Mouse (Mus musculus) limb, embryonic 15.5 days (tissue): ENCODE measurements around the gene Poc1b. TPM values are rescaled to one million over a fixed set of nuclear protein-coding genes. Genes with fewer than 3 reads are reported as not detected.
A peak's percentile ranks its signal among the peaks of the same experiment; 100 is the strongest.
"Not testable (repeated sequence)": the region's sequence is repeated elsewhere in the genome, so short reads cannot be mapped to it uniquely, and the experiment has no call there.

Experiments used
- ATAC-seq: fragments of 200-750 bp; cut with Nextera tagmentation; 2 replicates; pipeline ENCODE4 v1.8.0; 2017; ENCODE audit warnings: low read depth, moderate TSS enrichment; ENCODE audit not compliant: insufficient number of reproducible peaks, low FRiP score, low TSS enrichment
- H3K27ac ChIP-seq: fragments of 300-500 bp; sonication (generic); 2 replicates; pipeline ENCODE4 v1.5.1; 2015; ENCODE audit warnings: moderate library complexity, mild to moderate bottlenecking, inconsistent platforms
- H3K27me3 ChIP-seq: fragments of 300-500 bp; sonication (generic); 2 replicates; pipeline ENCODE4 v1.6.1; 2015; ENCODE audit warnings: inconsistent platforms
- H3K36me3 ChIP-seq: fragments of 300-500 bp; sonication (generic); 2 replicates; pipeline ENCODE4 v1.6.1; 2015; ENCODE audit warnings: inconsistent platforms
- H3K4me1 ChIP-seq: fragments of 300-500 bp; sonication (generic); 2 replicates; pipeline ENCODE4 v1.6.1; 2015; ENCODE audit warnings: inconsistent platforms
- H3K4me2 ChIP-seq: fragments of 300-500 bp; sonication (generic); 2 replicates; pipeline ENCODE4 v1.6.1; 2015; ENCODE audit warnings: mild to moderate bottlenecking, inconsistent platforms
- H3K4me3 ChIP-seq: fragments of 300-500 bp; sonication (generic); 2 replicates; pipeline ENCODE4 v1.5.1; 2015; ENCODE audit warnings: mild to moderate bottlenecking, inconsistent platforms
- H3K9ac ChIP-seq: fragments of 300-500 bp; sonication (generic); 2 replicates; pipeline ENCODE4 v1.6.1; 2015; ENCODE audit warnings: inconsistent platforms
- H3K9me3 ChIP-seq: fragments of 300-500 bp; sonication (generic); 2 replicates; pipeline ENCODE4 v1.6.1; 2016; ENCODE audit warnings: inconsistent platforms
- WGBS: fragments of 180-500 bp; shearing (Covaris S2); methylation state at CpG from one replicate; pipeline ENCODE4 v1.1.7; 2015; 5-methylcytosine and 5-hydroxymethylcytosine counted together
- polyA plus RNA-seq: library from polyadenylated mRNA; unstranded; fragments of >200 nt; fragmentation: Nextera tagmentation; extraction: Ambion mirVana; gene quantifications from 2 replicates; pipeline ENCODE4 v1.2.1, GENCODE M21; 2015

Poc1b gene
- polyA plus RNA-seq, 1 experiment from 2014 or later, result 15.6 TPM

GRCm38 (mm10) chr10:99201786-99202185 is 95.0 kb downstream of the Poc1b start:
- Histone ChIP-seq H3K27ac (no peak overlapping the region), H3K36me3 (peaks cover 3% of the 10 kb centered on the region; the same call in 1 of the 2 replicates)

GRCm38 (mm10) chr10:99202363-99202762 is 95.5 kb downstream of the Poc1b start:
- ATAC-seq, result no peak
- H3K4me2 ChIP-seq, result no peak overlapping the region
- WGBS, result 44% methylated on average over 8 of the region's 8 CpGs
- H3K27me3 ChIP-seq, result no peaks in the 10 kb centered on the region
- peaks cover 15% of the 10 kb centered on the region; the same call in 1 of the 2 replicates for H3K4me1 ChIP-seq
- H3K9ac ChIP-seq, result no peak overlapping the region
- H3K9me3 ChIP-seq, result no peaks in the 10 kb centered on the region
- H3K4me3 ChIP-seq, result no peak overlapping the region
- no peaks in the 10 kb centered on the region for H3K36me3 ChIP-seq
- no peak overlapping the region for H3K27ac ChIP-seq

More at GRCm38 (mm10) chr10:99201786-99202185, 95.0 kb downstream of the Poc1b start:
- Histone ChIP-seq H3K9ac (no peak overlapping the region), H3K4me2 (no peak overlapping the region), H3K4me1 (peaks cover 15% of the 10 kb centered on the region; the same call in 1 of the 2 replicates), H3K4me3 (no peak overlapping the region), H3K27me3 (no peaks in the 10 kb centered on the region), H3K9me3 (no peaks in the 10 kb centered on the region)
- ATAC-seq, result no peak
- 25% methylated on average over 1 of the region's 1 CpGs for WGBS

GRCm38 (mm10) chr10:99203163-99203562 is 96.3 kb downstream of the Poc1b start:
- no peaks in the 10 kb centered on the region for H3K9me3 ChIP-seq
- 56% methylated on average over 5 of the region's 5 CpGs for WGBS
- H3K4me3 ChIP-seq, result peak overlapping the region; percentile 32; the same call in 1 of the 2 replicates
- peak overlapping the region; percentile 65; the same call in 1 of the 2 replicates for H3K27ac ChIP-seq
- H3K4me2 ChIP-seq, result peak overlapping the region; percentile 49
- H3K36me3 ChIP-seq, result no peaks in the 10 kb centered on the region
- H3K9ac ChIP-seq, result no peak overlapping the region
- ATAC-seq, result no peak
- peaks cover 15% of the 10 kb centered on the region; the same call in 1 of the 2 replicates for H3K4me1 ChIP-seq
- no peaks in the 10 kb centered on the region for H3K27me3 ChIP-seq

DNA sequence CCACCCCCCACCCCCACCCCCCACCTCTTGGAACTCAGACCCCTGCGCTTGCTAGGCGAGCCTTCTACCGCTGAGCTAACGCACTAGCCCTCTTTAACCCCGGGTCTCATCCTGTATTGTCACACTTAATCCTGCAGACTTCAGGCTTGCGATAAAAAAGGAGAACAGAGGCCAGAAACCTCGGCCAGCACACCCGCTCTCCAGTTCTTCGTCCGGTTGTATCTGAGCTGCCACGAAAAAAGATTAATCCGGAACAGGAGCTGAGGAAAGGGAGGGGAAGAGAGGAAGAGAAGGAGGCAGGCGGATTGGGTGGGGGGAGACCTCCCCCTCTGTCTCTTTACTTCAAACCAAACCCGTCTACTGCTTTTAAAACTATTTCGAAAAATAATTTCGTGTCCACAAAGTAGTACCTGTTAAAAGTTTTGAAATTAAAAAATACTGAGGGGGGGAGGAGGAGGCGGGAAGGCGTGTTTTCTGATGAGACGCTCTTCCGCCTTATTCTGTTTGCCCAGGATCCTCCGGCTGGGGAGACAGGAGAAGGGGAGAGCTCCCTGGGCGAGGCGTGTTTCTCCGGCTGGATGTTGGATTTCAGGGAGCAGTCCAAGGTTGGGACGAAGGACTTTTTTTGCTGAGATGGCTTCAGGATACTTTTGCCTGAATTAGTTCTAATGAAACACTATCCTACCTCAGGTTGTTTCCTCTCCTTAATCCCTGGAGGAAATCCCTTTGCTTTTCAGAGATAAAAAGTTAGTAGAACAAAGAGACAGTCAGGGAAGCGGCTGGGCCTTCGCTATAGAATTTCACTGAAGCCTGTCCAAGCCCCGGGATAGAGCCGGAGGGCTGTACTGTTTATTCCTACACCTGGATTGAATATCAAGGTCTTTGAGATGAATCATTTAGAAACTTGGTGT is 97.0 kb downstream of the Poc1b start:
- H3K27ac ChIP-seq, result peak overlapping the region; percentile 65
- peak overlapping the region; percentile 23; the same call in 1 of the 2 replicates for H3K9ac ChIP-seq
- 5% methylated on average over 29 of the region's 29 CpGs for WGBS
- peak overlapping the region; percentile 49 for H3K4me2 ChIP-seq
- peak overlapping the region; percentile 32 for H3K4me3 ChIP-seq
- H3K36me3 ChIP-seq, result no peaks in the 10 kb centered on the region
- peaks cover 15% of the 10 kb centered on the region; the same call in 1 of the 2 replicates for H3K4me1 ChIP-seq
- no peaks in the 10 kb centered on the region for H3K9me3 ChIP-seq
- H3K27me3 ChIP-seq, result no peaks in the 10 kb centered on the region
- ATAC-seq, result no peak

- H3K36me3 ChIP-seq, result no peaks in the 10 kb centered on the region
- no peak overlapping the region for H3K9ac ChIP-seq
- peak overlapping the region; percentile 38; the same call in 1 of the 2 replicates for H3K27ac ChIP-seq
- H3K4me3 ChIP-seq, result peak overlapping the region; percentile 32
- no peak for ATAC-seq
- peak overlapping the region; percentile 49 for H3K4me2 ChIP-seq
- H3K9me3 ChIP-seq, result no peaks in the 10 kb centered on the region
- WGBS, result 9% methylated on average over 11 of the region's 11 CpGs
- H3K4me1 ChIP-seq, result peaks cover 20% of the 10 kb centered on the region; the same call in 1 of the 2 replicates
- no peaks in the 10 kb centered on the region for H3K27me3 ChIP-seq
Measured at GRCm38 (mm10) chr10:99204553-99204952, 97.7 kb downstream of the Poc1b start.

DNA sequence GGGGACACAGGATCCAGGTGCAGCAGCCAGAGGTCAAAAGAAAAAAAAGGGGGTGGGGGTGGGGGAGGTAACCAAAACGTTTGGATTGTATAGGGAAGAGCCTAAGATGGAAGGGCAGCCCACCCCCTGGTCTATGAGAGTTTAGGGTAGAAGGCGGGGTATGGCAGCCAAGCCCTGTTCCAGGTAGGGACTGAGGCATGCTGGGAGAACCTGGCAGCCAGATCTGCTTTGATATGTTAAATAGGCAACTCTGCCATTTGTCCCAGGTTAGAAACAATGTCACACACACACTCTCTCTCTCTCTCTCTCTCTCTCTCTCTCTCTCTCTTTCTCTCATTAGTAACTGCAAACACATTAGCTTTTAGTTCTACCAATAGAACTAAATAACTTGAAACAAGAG is 100.3 kb downstream of the Poc1b start:
- Histone ChIP-seq H3K4me3 (no peak overlapping the region), H3K27me3 (no peaks in the 10 kb centered on the region), H3K27ac (no peak overlapping the region), H3K36me3 (no peaks in the 10 kb centered on the region), H3K9me3 (no peaks in the 10 kb centered on the region), H3K9ac (no peak overlapping the region), H3K4me2 (no peak overlapping the region), H3K4me1 (peaks cover 20% of the 10 kb centered on the region; the same call in 1 of the 2 replicates)
- 56% methylated on average over 2 of the region's 2 CpGs for WGBS
- no peak for ATAC-seq

DNA sequence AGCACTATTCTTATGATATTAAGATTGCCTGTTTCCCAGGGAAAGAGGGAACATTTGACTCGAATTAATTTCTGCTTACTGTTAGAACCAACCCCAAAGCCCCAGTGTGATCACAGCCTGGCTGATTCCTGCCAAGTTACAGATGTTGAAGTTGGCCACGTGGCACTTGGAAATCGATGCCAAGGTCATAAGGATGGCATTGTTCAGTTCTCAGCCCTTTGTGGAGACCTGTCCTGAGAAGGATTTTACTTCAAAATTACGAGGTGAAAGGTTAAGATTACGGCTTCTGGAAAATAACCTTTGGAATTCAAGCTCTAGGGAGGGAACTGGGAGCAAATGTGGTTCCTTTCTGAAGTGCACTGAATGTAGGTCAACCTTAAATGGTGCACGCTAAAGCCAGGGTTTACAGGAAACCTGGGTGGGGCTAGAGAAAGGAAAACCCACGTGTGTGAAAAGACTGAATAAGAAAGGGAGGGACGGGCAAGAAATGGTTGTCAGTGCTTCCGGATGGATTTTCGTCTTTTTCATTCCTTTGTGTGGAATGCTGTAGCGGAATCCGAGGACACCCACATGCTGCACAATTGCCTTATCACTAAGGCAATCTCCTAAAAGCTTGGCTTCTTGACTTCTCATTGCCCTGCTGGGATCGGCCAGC is 102.4 kb downstream of the Poc1b start:
- Histone ChIP-seq H3K4me2 (no peak overlapping the region), H3K27ac (no peak overlapping the region), H3K4me3 (no peak overlapping the region), H3K36me3 (no peaks in the 10 kb centered on the region), H3K9me3 (no peaks in the 10 kb centered on the region), H3K4me1 (peaks cover 11% of the 10 kb centered on the region; the same call in 1 of the 2 replicates), H3K27me3 (no peaks in the 10 kb centered on the region), H3K9ac (no peak overlapping the region)
- 52% methylated on average over 13 of the region's 13 CpGs for WGBS
- ATAC-seq, result no peak

- Histone ChIP-seq H3K9ac (no peak overlapping the region), H3K36me3 (no peaks in the 10 kb centered on the region), H3K4me2 (no peak overlapping the region), H3K27ac (no peak overlapping the region), H3K4me3 (no peak overlapping the region), H3K9me3 (no peaks in the 10 kb centered on the region), H3K27me3 (no peaks in the 10 kb centered on the region), H3K4me1 (peaks cover 8% of the 10 kb centered on the region; the same call in 1 of the 2 replicates)
- no peak for ATAC-seq
- WGBS, result 90% methylated on average over 6 of the region's 6 CpGs
Measured at GRCm38 (mm10) chr10:99211021-99211420, 104.2 kb downstream of the Poc1b start.

GRCm38 (mm10) chr10:99211503-99212265 is 104.8 kb downstream of the Poc1b start:
- Histone ChIP-seq H3K9ac (no peak overlapping the region), H3K9me3 (no peaks in the 10 kb centered on the region), H3K27me3 (no peaks in the 10 kb centered on the region), H3K4me2 (no peak overlapping the region), H3K4me1 (peaks cover 8% of the 10 kb centered on the region; the same call in 1 of the 2 replicates), H3K27ac (no peak overlapping the region), H3K4me3 (no peak overlapping the region), H3K36me3 (no peaks in the 10 kb centered on the region)
- no peak for ATAC-seq
- 85% methylated on average over 9 of the region's 9 CpGs for WGBS

GRCm38 (mm10) chr10:99214421-99215299 is 107.8 kb downstream of the Poc1b start:
- ATAC-seq, result no peak
- no peaks in the 10 kb centered on the region for H3K36me3 ChIP-seq
- H3K4me2 ChIP-seq, result no peak overlapping the region
- no peak overlapping the region for H3K9ac ChIP-seq
- H3K9me3 ChIP-seq, result no peaks in the 10 kb centered on the region
- peaks cover 2% of the 10 kb centered on the region; the same call in 1 of the 2 replicates for H3K4me1 ChIP-seq
- 70% methylated on average over 15 of the region's 15 CpGs for WGBS
- H3K27ac ChIP-seq, result no peak overlapping the region
- no peaks in the 10 kb centered on the region for H3K27me3 ChIP-seq
- H3K4me3 ChIP-seq, result no peak overlapping the region

DNA sequence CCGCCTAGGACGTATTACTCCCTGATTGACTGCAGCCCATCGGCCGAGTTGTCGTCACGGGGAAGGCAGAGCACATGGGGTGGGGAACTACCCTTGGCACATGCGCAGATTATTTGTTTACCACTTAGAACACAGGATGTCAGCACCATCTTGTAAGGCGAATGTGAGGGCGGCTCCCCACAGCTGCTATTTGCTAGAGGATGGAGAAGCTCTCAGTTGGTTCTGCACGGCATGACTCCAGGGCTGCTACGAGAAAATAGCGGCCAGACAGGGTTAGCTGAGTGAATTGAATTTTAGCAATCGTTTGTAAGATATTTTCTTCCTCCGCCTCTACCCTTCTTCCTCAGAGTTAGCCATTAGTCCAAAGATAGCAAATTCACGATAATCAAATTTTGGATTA is 109.7 kb downstream of the Poc1b start:
- H3K4me1 ChIP-seq, H3K36me3 ChIP-seq, H3K4me3 ChIP-seq, H3K9me3 ChIP-seq, H3K27me3 ChIP-seq, H3K27ac ChIP-seq, H3K9ac ChIP-seq, ATAC-seq, H3K4me2 ChIP-seq: not testable (repeated sequence)
- WGBS, result 90% methylated on average over 15 of the region's 15 CpGs
